Mouse (Mus musculus): ENCODE measurements around the gene Lrch3.
"Not testable (repeated sequence)": the region's sequence is repeated elsewhere in the genome, so short reads cannot be mapped to it uniquely, and the experiment has no call there.

Gene Lrch3

GRCm38 (mm10) chr16:33054927-33055326 lies 141.0 kb downstream of the Lrch3 start:
- DNase-seq (ENCODE audit: low read depth, low spot score) = not testable (repeated sequence)

- DNase-seq (ENCODE audit: low read depth, low spot score) = no peak
Measured at GRCm38 (mm10) chr16:33055655-33056054, 141.8 kb downstream of the Lrch3 start.

- peak; percentile 85 for DNase-seq (ENCODE audit: low read depth, low spot score)
Measured at GRCm38 (mm10) chr16:33056095-33056785, 142.3 kb downstream of the Lrch3 start, which contains the start of the genes Iqcg and Rpl35a. Gene Iqcg (minus strand): TSS chr16:33056218. Gene Rpl35a (plus strand): TSS chr16:33056453.

- no peak for DNase-seq (ENCODE audit: low read depth, low spot score)
Measured at GRCm38 (mm10) chr16:33056786-33057185, 142.9 kb downstream of the Lrch3 start.

- DNase-seq (ENCODE audit: low read depth, low spot score) = no peak
Measured at GRCm38 (mm10) chr16:33058033-33058432, 144.1 kb downstream of the Lrch3 start.

GRCm38 (mm10) chr16:33058656-33059055 lies 144.8 kb downstream of the Lrch3 start:
- not testable (repeated sequence) for DNase-seq (ENCODE audit: low read depth, low spot score)

GRCm38 (mm10) chr16:33059471-33059870 lies 145.6 kb downstream of the Lrch3 start:
- no peak for DNase-seq (ENCODE audit: low read depth, low spot score)

- DNase-seq (ENCODE audit: low read depth, low spot score) = no peak
Measured at GRCm38 (mm10) chr16:33060926-33061325, 147.0 kb downstream of the Lrch3 start.

GRCm38 (mm10) chr16:33061400-33061799 lies 147.5 kb downstream of the Lrch3 start:
- DNase-seq (ENCODE audit: low read depth, low spot score) = no peak

- DNase-seq (ENCODE audit: low read depth, low spot score) = peak; percentile 74
Measured at GRCm38 (mm10) chr16:33062024-33062681, 148.3 kb downstream of the Lrch3 start, which contains the start of gene Lmln. Gene Lmln (plus strand): TSS chr16:33062521.

GRCm38 (mm10) chr16:33062682-33063131 lies 148.8 kb downstream of the Lrch3 start:
- peak; percentile 40 for DNase-seq (ENCODE audit: low read depth, low spot score)

GRCm38 (mm10) chr16:33063267-33063666 lies 149.4 kb downstream of the Lrch3 start:
- no peak for DNase-seq (ENCODE audit: low read depth, low spot score)

GRCm38 (mm10) chr16:33064636-33065035 lies 150.7 kb downstream of the Lrch3 start:
- DNase-seq (ENCODE audit: low read depth, low spot score) = no peak

All from brain, embryonic 18.5 days (tissue).